Mouse (Mus musculus): ENCODE measurements around the gene Slc22a14. TPM values are rescaled to one million over a fixed set of nuclear protein-coding genes. Genes with fewer than 3 reads are reported as not detected.
"Not testable (repeated sequence)": the region's sequence is repeated elsewhere in the genome, so short reads cannot be mapped to it uniquely, and the experiment has no call there.

Gene Slc22a14
- polyA plus RNA-seq, 1 experiment from 2014 or later, result not detected

DNA sequence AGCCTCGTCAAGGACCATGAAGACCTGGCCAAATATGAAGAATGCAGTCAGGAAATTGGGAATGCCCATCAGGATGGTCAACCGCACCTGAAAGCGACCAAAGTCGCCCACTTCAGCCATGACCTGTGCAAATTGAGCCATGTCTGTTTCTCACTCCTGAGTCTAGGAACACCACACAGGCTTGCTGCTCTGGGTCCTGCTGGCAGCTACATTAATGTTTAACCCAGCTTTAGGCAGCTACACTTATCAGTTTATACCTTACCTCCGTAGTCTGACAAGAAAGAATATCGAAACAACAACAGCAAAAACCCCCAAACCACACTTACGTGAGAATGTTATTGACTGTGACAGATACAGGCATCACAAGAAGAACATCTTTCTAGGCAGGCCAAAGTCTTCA lies 133.8 kb downstream of the Slc22a14 start:
- Histone ChIP-seq H3K4me3 (ENCODE audit: low read depth, low read length) (no peak overlapping the region), H3K9me3 (ENCODE audit: control insufficient read depth, low read length) (no peaks in the 10 kb centered on the region), H3K36me3 (ENCODE audit: control insufficient read depth, insufficient read depth, low read length) (no peaks in the 10 kb centered on the region), H3K27ac (ENCODE audit: low read depth, low read length) (no peak overlapping the region), H3K9ac (ENCODE audit: low read depth, low read length) (no peak overlapping the region), H3K27me3 (ENCODE audit: control insufficient read depth, insufficient read depth, low read length) (no peaks in the 10 kb centered on the region), H3K4me1 (replicated peaks; ENCODE audit: control insufficient read depth, insufficient read depth, low read length) (no peaks in the 10 kb centered on the region), H3K4me2 (replicated peaks; ENCODE audit: low read depth, low read length) (no peak overlapping the region)
- DNase-seq (ENCODE audit: low spot score) (no peak), ATAC-seq (ENCODE audit: low FRiP score) (no peak)
- WGBS, result 96% methylated on average over 7 of the region's 7 CpGs

GRCm38 (mm10) chr9:119230829-119231228 lies 134.5 kb downstream of the Slc22a14 start:
- 88% methylated on average over 2 of the region's 2 CpGs for WGBS
- Histone ChIP-seq H3K4me3 (ENCODE audit: low read depth, low read length) (no peak overlapping the region), H3K4me2 (replicated peaks; ENCODE audit: low read depth, low read length) (no peak overlapping the region), H3K4me1 (replicated peaks; ENCODE audit: control insufficient read depth, insufficient read depth, low read length) (no peaks in the 10 kb centered on the region), H3K27ac (ENCODE audit: low read depth, low read length) (no peak overlapping the region), H3K27me3 (ENCODE audit: control insufficient read depth, insufficient read depth, low read length) (no peaks in the 10 kb centered on the region), H3K9me3 (ENCODE audit: control insufficient read depth, low read length) (no peaks in the 10 kb centered on the region), H3K9ac (ENCODE audit: low read depth, low read length) (no peak overlapping the region), H3K36me3 (ENCODE audit: control insufficient read depth, insufficient read depth, low read length) (no peaks in the 10 kb centered on the region)
- ATAC-seq (ENCODE audit: low FRiP score) (no peak), DNase-seq (ENCODE audit: low spot score) (no peak)

- Histone ChIP-seq H3K4me3 (ENCODE audit: low read depth, low read length) (no peak overlapping the region), H3K4me2 (replicated peaks; ENCODE audit: low read depth, low read length) (no peak overlapping the region), H3K9me3 (ENCODE audit: control insufficient read depth, low read length) (no peaks in the 10 kb centered on the region), H3K4me1 (replicated peaks; ENCODE audit: control insufficient read depth, insufficient read depth, low read length) (no peaks in the 10 kb centered on the region), H3K27ac (ENCODE audit: low read depth, low read length) (no peak overlapping the region), H3K27me3 (ENCODE audit: control insufficient read depth, insufficient read depth, low read length) (no peaks in the 10 kb centered on the region), H3K36me3 (ENCODE audit: control insufficient read depth, insufficient read depth, low read length) (no peaks in the 10 kb centered on the region), H3K9ac (ENCODE audit: low read depth, low read length) (no peak overlapping the region)
- DNase-seq (ENCODE audit: low spot score), result no peak
- WGBS, result 92% methylated on average over 4 of the region's 4 CpGs
- no peak for ATAC-seq (ENCODE audit: low FRiP score)
These were observed 145.1 kb downstream of the Slc22a14 start for GRCm38 (mm10) chr9:119220249-119220648.

GRCm38 (mm10) chr9:119219667-119220066 lies 145.7 kb downstream of the Slc22a14 start:
- no peak overlapping the region for H3K27ac ChIP-seq (ENCODE audit: low read depth, low read length)
- 83% methylated on average over 2 of the region's 2 CpGs for WGBS
- H3K9me3 ChIP-seq (ENCODE audit: control insufficient read depth, low read length), result no peaks in the 10 kb centered on the region
- H3K4me2 ChIP-seq (replicated peaks; ENCODE audit: low read depth, low read length), result no peak overlapping the region
- no peaks in the 10 kb centered on the region for H3K4me1 ChIP-seq (replicated peaks; ENCODE audit: control insufficient read depth, insufficient read depth, low read length)
- no peak for DNase-seq (ENCODE audit: low spot score)
- H3K4me3 ChIP-seq (ENCODE audit: low read depth, low read length), result no peak overlapping the region
- no peak for ATAC-seq (ENCODE audit: low FRiP score)
- H3K36me3 ChIP-seq (ENCODE audit: control insufficient read depth, insufficient read depth, low read length), result no peaks in the 10 kb centered on the region
- H3K27me3 ChIP-seq (ENCODE audit: control insufficient read depth, insufficient read depth, low read length), result no peaks in the 10 kb centered on the region
- no peak overlapping the region for H3K9ac ChIP-seq (ENCODE audit: low read depth, low read length)

DNA sequence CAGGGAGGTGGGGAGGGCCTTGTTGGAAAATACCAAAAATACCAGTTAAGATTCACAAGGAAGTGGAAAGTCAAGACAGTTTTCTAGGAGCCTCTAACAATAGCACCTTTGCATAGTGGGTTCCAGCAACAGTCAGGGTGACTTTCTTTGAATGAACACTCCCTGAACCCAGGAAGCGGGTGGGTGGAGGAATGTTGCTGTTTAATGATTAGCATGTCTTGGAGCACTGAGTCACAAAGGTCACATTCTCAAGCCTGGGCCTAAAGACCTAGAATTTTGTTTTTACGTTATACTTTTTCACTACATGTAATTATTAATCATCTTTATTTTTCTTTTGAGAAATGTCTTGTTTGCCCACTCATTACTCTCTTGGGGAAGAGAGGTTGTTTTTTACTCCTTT lies 150.0 kb downstream of the Slc22a14 start:
- not testable (repeated sequence) for H3K4me3 ChIP-seq (ENCODE audit: low read depth, low read length); H3K4me2 ChIP-seq (replicated peaks; ENCODE audit: low read depth, low read length); H3K27ac ChIP-seq (ENCODE audit: low read depth, low read length); H3K9me3 ChIP-seq (ENCODE audit: control insufficient read depth, low read length); ATAC-seq (ENCODE audit: low FRiP score); DNase-seq (ENCODE audit: low spot score); H3K4me1 ChIP-seq (replicated peaks; ENCODE audit: control insufficient read depth, insufficient read depth, low read length); H3K36me3 ChIP-seq (ENCODE audit: control insufficient read depth, insufficient read depth, low read length); H3K9ac ChIP-seq (ENCODE audit: low read depth, low read length); H3K27me3 ChIP-seq (ENCODE audit: control insufficient read depth, insufficient read depth, low read length)
- 87% methylated on average over 2 of the region's 2 CpGs for WGBS

DNA sequence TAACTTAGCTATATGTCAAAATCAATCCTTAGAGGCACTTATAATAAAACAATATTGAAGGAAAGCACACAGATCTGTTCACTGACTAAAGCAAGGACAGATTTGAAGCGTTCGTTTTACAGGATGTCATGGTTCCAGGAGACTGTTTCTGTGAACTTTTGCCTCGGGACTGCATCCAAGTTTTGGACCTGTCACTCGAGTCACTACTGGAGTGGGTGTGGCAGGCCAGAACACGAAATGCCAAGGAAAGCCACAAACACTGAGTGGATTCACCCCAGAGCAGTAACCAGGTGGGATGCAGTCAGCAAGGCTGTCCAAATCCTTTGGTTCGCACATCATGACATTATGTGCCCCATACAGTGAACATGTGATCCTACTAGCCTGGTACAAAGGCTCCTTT lies 150.8 kb downstream of the Slc22a14 start:
- H3K9me3 ChIP-seq (ENCODE audit: control insufficient read depth, low read length), result no peaks in the 10 kb centered on the region
- H3K27me3 ChIP-seq (ENCODE audit: control insufficient read depth, insufficient read depth, low read length), result no peaks in the 10 kb centered on the region
- no peak overlapping the region for H3K4me3 ChIP-seq (ENCODE audit: low read depth, low read length)
- H3K9ac ChIP-seq (ENCODE audit: low read depth, low read length), result no peak overlapping the region
- no peaks in the 10 kb centered on the region for H3K36me3 ChIP-seq (ENCODE audit: control insufficient read depth, insufficient read depth, low read length)
- 90% methylated on average over 6 of the region's 6 CpGs for WGBS
- no peak for DNase-seq (ENCODE audit: low spot score)
- H3K4me2 ChIP-seq (replicated peaks; ENCODE audit: low read depth, low read length), result no peak overlapping the region
- no peaks in the 10 kb centered on the region for H3K4me1 ChIP-seq (replicated peaks; ENCODE audit: control insufficient read depth, insufficient read depth, low read length)
- no peak overlapping the region for H3K27ac ChIP-seq (ENCODE audit: low read depth, low read length)
- ATAC-seq (ENCODE audit: low FRiP score), result no peak

GRCm38 (mm10) chr9:119212996-119213395 lies 152.4 kb downstream of the Slc22a14 start:
- no peaks in the 10 kb centered on the region for H3K36me3 ChIP-seq (ENCODE audit: control insufficient read depth, insufficient read depth, low read length)
- DNase-seq (ENCODE audit: low spot score) (no peak), ATAC-seq (ENCODE audit: low FRiP score) (no peak)
- no peaks in the 10 kb centered on the region for H3K27me3 ChIP-seq (ENCODE audit: control insufficient read depth, insufficient read depth, low read length)
- no peaks in the 10 kb centered on the region for H3K4me1 ChIP-seq (replicated peaks; ENCODE audit: control insufficient read depth, insufficient read depth, low read length)
- H3K4me3 ChIP-seq (ENCODE audit: low read depth, low read length), result no peak overlapping the region
- no peaks in the 10 kb centered on the region for H3K9me3 ChIP-seq (ENCODE audit: control insufficient read depth, low read length)
- 80% methylated on average over 8 of the region's 8 CpGs for WGBS
- H3K4me2 ChIP-seq (replicated peaks; ENCODE audit: low read depth, low read length), result no peak overlapping the region
- no peak overlapping the region for H3K9ac ChIP-seq (ENCODE audit: low read depth, low read length)
- H3K27ac ChIP-seq (ENCODE audit: low read depth, low read length), result no peak overlapping the region

- Histone ChIP-seq H3K4me1 (replicated peaks; ENCODE audit: control insufficient read depth, insufficient read depth, low read length) (no peaks in the 10 kb centered on the region), H3K9ac (ENCODE audit: low read depth, low read length) (no peak within 1 kb of the TSS), H3K27ac (ENCODE audit: low read depth, low read length) (no peak within 1 kb of the TSS), H3K4me2 (replicated peaks; ENCODE audit: low read depth, low read length) (no peak within 1 kb of the TSS), H3K9me3 (ENCODE audit: control insufficient read depth, low read length) (no peaks in the 10 kb centered on the region), H3K4me3 (ENCODE audit: low read depth, low read length) (no peak within 1 kb of the TSS), H3K36me3 (ENCODE audit: control insufficient read depth, insufficient read depth, low read length) (no peaks in the 10 kb centered on the region), H3K27me3 (ENCODE audit: control insufficient read depth, insufficient read depth, low read length) (no peaks in the 10 kb centered on the region)
- no peak for ATAC-seq (ENCODE audit: low FRiP score)
- no peak for DNase-seq (ENCODE audit: low spot score)
- 74% methylated on average over 4 of the region's 4 CpGs for whole genome bisulfite sequencing
These were observed 156.4 kb downstream of the Slc22a14 start, which contains the start of gene Slc22a13 for GRCm38 (mm10) chr9:119208998-119209397. Gene Slc22a13, minus strand, starts transcription at chr9:119209098.

- no peaks in the 10 kb centered on the region for H3K27me3 ChIP-seq (ENCODE audit: control insufficient read depth, insufficient read depth, low read length)
- H3K4me2 ChIP-seq (replicated peaks; ENCODE audit: low read depth, low read length), result no peak overlapping the region
- no peaks in the 10 kb centered on the region for H3K4me1 ChIP-seq (replicated peaks; ENCODE audit: control insufficient read depth, insufficient read depth, low read length)
- no peaks in the 10 kb centered on the region for H3K36me3 ChIP-seq (ENCODE audit: control insufficient read depth, insufficient read depth, low read length)
- H3K9me3 ChIP-seq (ENCODE audit: control insufficient read depth, low read length), result no peaks in the 10 kb centered on the region
- H3K4me3 ChIP-seq (ENCODE audit: low read depth, low read length), result no peak overlapping the region
- H3K27ac ChIP-seq (ENCODE audit: low read depth, low read length), result no peak overlapping the region
- 87% methylated on average over 4 of the region's 4 CpGs for WGBS
- DNase-seq (ENCODE audit: low spot score) (no peak), ATAC-seq (ENCODE audit: low FRiP score) (no peak)
- no peak overlapping the region for H3K9ac ChIP-seq (ENCODE audit: low read depth, low read length)
These were observed 158.2 kb downstream of the Slc22a14 start for GRCm38 (mm10) chr9:119207113-119207512.

All from hindbrain, embryonic 11.5 days (tissue).